Mouse (Mus musculus) testis, postnatal 14 days (tissue): ENCODE measurements around the gene Chka.

ENCODE experiments used
- DNase-seq: peaks from one replicate; pipeline ENCODE4 v3.0.0; 2021; ENCODE audit warnings: low spot score

Chka gene

DNA sequence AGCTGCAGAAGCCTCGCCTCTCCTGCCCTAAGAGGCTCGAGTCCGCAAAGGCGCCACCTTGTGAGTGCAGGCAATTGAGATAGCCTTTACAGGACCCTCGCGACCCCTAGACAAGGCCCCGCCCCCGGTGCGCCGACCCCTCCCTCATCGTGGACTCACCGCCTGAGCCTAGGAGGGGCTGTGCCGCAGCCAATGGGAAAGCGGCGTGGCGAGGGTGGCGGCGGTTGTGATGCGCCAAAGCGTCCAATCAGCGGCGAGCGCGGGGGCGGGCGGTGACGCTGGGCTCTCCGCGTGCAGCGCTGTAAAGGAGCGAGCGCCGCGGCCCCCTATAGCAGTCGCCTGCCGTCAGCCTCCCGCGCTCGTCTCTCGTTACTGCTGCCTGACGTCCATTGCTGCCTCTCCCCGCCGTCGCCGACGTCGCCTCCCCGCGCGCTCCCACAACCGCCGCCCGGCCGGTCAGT lies at the start of gene Chka:
TSS of gene Chka (plus strand) at position 272 of the 461 bp plus-strand sequence.
- peak; percentile 98 for DNase-seq

DNA sequence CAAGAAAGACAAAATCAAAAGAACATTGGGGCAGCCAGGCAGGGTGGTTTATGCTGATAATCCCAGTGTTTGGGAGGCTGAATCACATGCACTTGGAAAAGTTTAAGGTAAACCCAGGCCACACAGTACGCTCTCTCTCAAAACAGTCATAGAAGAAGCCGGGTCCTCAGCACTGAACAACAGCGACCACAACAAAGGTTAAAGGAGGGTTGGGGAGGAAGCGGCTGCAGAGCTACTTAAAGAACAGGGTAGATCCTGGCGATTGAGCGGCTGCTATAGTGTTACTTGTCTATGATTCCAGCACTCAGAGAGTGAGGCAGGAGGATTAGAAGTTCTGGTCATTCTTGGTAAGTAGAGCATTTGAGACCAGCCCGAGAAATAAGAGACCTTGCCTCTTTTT lies 46.0 kb upstream of the Chka start:
- DNase-seq: no peak

DNA sequence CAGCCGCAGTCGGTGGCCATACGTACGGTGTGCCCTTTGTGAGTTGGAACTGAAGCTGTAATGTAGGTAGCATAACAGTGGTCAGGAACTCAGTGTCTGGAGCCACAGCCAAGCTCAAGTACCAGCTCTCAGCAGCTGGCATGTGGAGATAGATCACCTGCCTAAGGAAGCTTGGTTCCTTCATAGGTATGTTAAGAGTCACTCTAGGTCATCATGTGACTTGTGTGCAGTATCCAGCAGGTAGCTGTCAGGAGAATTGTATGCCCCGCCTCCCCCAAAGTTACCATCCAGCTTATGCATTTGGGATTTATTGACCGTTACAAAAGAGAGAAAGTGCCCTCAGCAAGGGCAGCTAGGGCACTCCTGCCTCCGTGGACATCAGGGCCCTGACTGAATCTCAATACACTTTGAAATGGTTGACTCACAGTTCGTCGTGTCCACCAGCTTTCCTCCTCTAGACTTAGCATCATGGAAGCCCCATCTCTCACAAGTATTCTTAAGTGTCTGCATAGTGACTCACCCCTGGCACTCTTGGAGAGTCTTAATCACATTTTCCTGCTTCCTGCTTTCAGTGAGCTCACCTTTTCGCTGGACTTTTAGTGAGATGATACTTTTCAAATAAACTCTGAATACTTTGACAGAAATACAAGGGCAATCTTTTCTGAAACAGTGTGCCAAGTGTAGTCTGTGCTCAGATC lies 40.9 kb upstream of the Chka start:
- DNase-seq: no peak

DNA sequence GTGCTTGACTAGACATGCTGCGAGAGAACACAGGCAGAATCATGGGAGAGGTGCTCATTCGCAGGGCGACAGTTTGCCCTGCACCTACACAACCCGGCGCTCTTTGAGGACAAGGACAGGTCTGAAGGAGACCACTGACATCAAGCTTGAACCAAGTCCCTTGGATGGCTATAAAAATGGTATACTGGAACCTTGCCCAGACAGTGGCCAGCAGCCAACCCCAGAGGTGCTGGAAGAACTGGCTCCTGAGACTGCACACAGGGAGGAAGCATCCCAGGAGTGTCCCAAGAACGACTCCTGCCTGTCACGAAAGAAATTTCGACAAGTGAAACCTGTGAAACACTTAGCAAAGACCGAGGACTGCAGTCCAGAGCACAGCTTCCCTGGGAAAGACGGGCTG lies 37.1 kb upstream of the Chka start:
- no peak for DNase-seq

DNA sequence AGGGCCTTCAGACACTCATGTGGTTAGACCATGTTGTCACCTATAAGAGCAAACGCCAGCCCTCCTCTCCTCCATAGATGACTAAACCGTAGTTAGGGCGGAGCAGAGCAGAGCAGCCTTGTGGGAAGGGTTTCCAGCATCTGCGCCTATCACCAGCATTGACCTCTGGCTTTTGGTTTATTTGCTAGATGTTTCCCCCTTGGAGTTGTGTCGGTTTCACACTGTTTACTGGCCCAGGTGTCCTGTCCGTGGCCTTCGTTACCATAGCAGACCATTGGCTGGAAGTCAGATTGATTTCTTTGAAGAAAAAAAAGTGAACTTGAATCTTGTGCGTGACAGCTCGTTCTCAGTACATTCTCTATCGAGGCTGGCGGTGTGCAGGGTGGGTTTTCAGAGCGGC lies 35.7 kb upstream of the Chka start:
- DNase-seq: no peak

DNA sequence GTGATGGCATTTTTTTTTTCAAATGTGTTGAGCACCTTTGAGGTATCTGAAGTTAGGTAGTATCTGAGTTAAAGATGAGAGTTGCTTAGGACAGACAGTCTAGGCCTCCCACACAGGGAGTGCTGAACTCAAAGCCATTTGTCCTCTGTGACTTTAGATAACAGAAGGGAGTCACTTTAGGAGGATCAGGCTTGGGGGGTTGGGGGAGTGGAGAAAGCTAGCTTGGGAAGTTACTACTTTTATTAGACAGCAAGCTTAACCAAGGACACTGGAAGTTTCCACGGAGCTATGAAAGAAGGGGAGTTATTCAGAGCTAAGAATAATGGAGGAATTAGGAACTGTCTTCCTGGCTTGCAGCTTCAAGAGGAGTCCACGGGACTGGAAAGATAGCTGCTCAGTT lies 32.5 kb upstream of the Chka start:
- DNase-seq: peak; percentile 79

DNA sequence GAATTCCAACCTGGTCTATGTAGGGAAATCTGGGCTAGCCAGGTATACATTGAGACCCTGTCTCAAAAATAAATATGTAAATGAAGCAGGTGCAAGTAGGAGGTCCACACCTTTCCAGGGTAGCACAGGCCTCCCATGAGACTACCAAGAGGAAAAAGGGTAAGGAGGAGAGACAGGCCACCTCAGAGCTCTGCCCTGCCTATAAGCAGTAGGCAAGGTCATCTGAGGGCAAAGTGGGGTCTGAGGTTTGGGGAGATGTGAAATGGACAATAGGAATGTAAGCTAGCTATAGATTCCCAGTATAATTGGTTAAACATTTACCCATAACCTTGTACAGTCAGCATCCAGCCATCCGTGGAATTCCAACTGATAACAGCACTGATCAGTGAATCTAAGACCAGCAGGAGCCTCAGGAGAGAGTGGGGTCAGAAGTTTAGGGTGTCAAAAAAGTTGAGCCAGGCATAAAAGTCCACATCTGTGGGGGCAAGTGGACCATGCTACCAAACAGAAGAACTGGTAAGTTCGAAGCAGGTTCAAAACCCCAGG lies 31.6 kb upstream of the Chka start:
- DNase-seq: no peak

DNA sequence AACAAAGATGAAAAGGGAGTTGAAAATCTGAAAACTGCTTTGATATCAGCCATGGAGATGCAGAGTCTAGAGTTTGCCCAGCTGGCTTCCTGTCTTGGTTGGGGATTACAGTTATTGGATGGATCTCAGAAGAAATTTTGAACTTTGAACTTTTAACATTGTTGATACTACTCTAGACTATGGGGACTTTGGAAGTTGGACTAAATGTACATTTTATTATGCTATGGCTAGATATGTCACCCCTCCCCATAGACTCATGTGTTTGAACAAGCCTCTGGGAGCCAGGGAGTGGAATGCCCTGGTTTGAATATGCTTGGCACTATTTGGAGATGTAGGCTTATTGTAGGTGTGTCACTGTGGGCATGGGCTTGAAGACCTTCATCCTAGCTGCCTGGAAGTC lies 26.5 kb upstream of the Chka start:
- no peak for DNase-seq

DNA sequence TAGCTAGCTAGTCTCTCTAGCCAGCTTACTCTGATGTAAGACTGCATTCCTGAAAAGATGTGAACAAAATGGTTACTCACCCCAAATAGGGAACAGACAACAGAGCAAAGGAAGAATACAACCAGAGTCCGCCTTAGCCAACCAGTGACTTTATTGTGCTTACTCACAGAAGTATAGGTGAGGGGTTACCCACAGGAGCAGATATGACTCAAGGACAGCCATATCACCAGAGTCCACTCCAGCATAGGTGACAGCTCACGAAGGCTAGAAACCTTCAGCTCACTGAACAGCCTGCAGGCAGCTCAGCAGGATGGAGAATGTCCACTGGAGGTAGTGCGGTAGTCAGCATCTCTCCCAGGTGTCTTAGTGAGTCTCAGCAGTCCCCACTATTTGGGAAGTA lies 21.7 kb upstream of the Chka start:
- DNase-seq: no peak

DNA sequence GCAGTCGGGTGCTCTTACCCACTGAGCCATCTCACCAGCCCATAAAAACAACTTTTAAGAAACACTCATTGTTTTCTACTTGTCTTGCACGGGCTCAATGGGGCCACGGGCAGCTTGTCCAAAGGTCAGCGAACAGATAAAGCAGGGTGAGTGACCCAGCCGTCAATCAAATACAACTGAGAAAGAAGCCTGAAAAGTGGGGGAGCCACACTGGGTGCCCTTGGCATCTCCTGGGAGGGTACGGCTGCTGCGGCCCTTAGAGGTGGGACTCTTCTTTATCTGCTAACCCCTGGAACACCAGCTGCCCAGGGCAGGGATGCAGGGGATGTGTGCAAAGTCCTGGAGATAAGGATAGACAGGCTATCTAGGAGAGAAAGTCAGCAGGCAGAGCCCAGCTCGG lies 19.9 kb upstream of the Chka start:
- peak; percentile 70 for DNase-seq

DNA sequence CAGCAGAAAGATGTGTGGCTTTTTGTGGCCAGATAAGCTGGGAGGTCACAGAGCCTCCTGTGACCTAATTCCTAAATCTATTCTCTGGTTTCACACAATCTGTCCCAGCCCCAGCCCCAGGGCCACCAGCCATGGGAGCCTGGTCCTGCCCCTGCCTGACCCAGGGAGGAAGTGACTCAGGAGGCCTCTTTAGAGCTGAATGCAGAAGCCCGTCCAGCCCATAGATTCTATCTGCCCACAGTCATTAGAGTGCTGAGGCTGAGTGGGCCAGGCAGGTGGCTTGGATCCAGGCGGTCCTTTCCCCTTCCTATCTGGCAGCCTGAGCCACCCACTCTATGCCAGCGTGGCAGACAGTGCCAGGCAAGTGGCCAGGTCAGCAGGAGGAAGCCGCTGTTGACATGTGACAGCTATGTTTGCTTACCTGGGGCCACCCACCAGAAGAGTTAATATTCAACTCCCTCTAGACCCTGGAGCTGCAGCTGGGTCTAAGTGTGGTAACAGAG lies 18.7 kb upstream of the Chka start:
- peak; percentile 50 for DNase-seq

DNA sequence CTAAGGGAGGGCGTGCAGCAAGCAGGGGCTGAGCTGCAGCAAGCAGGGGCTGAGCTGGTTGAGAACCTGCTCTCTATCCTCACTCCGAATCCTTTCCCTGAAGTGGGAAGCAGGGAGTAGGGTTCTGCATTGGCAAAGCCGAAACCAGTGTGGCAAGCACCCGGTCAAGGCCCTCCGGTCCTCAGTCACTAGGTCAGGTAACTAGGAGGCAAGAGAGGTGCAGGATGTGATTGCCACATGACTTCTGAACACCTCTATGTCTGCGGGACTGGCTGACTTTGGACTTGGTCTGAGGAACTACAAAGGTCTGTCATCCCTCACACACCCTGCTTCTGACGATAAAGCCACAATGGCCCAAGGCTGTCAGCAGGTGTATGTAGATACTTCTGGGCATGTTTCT lies 17.3 kb upstream of the Chka start:
- DNase-seq: no peak

DNA sequence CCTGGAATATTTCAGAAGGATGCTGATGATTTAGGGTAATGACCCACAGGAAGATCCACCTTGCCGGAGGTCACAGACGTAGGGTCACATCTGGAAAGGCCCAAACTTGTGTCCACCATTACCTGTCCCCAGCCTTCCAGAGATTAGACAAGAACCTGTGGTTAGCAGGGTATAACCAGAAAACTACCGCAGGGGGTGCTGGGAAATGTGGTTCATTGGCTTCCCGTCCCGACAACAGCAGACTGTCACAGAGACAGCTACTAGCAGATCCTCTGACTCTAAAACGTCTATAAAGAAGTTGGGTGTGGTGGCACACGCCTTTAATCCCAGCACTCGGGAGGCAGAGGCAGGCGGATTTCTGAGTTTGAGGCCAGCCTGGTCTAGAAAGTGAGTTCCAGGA lies 14.8 kb upstream of the Chka start:
- no peak for DNase-seq

DNA sequence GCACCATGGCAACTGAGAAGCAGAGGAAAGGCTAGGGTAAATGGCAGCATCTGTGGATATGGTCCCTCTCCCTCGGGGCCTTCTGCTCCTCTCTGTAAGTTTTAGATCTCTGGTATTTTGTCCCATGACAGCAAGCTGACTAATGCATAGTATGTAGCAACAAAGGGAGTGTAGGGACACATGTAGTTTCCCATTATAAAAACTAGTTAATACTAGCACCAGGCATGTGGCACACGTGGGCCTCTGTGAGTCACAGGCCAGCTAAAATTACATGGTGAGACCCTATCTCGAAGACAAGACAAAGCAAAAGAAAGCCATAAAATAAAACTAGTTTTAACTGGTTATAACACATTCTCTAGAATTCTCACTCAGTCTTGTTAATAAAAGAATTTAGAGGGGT lies 12.6 kb upstream of the Chka start:
- no peak for DNase-seq

DNA sequence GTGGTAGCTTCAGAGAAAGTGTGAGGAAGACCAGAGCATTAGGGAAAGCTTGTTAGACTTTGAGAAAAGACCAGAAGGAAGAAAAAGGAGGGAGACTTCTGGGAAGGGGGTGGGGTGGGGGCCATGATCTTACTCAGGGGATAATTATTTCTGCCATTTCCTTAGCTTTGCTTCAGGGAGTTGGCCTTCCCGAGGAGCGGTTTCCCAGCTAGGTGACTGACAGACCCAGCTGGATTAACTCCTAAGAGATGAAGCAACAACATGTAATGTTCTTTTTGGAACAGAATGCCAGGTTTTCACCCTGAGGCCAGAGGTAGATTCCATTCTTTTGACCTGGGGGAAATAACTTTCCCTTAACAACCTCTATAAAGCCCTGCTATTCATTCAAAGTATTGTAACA lies 11.9 kb upstream of the Chka start:
- DNase-seq: no peak

DNA sequence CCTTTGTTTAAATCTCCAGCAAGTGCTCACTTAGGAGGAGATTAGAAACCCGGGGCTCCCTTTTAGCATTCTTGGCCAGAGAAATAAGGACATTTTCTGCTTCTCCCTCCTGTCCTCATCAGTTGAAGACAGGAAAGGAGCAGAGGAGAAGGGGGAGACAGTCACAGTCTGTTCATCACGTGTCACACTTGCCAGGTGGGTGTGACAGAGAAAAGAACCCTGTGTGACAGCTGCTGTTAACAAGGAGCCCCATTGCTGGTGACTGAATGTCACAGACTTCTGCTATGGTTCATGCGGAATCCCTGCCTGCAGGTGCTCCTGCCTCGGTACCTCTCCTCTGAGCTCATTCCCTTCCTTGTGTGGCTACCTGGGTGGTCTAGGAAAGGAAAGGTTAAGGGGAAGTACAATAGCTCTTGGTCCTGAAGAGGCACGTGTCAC lies 11.3 kb upstream of the Chka start:
- no peak for DNase-seq

DNA sequence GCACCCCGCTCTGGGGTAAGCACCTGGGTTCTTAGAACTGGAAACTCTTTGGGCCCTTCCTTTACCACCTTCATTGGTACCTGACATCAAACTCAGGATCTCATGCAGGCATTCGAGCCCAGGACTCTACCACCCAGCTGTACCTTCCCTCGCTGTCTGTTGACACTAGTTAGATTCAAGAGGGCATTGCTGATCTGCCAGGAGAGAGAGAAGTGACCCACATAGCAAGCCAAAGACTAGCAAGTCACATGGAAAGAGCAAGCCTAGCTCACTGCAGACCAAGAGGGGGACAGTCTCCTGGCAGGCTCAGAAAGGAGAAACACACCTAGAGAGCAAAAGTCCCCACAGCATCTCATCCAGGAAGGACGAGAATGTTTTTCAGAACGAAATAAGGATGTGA lies 10.9 kb upstream of the Chka start:
- DNase-seq: no peak

DNA sequence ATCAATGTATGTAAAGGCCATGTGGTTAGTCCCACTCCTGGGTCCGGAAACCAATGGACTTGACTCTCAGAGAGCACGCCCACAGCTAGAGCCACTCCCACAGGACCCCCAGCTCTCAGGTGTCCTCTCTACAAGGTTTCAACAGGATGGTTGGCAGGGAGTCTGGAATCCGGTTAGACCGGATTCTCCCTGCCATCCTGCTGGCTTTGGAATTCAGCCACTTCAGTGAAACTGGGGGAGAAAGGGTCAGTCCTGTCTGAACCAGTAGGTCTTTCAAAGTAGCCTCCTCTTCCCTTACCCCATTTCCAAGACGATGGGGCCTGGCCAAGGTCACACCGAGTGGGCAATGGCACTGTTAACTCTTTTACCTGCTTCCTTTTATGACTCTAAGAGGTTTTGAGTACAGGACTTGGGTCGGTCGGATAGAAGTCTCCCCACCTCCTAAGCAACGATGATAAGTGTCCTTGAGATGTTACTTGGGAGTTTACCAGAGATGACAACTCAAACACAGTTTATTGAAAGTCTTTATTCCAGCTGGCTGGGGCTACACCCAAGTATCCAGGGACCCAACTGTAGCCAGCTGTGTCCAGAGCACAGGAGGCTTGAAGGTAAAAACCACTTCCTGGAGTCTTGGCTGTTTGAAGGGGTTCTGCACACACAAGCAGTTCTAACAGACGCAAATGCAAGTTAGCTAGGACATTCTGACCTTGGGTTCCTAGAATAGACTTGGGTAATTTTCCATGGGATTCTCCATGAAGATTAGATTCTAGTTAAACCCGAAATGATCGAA lies 9.0 kb upstream of the Chka start:
- no peak for DNase-seq

DNA sequence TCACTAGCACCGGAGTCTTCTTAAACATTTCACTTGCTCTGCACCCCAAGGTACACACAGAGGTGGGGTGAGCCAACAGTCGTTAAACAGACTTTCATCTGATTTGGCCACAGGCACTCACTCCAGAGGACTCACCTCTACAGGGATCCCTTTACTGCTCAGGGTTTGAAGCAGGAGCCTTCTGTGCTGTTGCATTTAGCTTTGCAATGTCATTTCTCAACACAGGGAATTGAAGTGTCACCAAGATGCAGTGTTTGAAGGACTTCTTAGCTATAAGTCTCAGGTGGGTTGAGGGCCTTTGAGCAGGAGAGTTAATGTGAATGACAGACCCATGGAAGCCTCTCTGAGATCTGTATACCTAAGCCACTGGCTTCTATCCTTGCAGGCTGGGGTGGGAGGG lies 7.9 kb upstream of the Chka start:
- no peak for DNase-seq

DNA sequence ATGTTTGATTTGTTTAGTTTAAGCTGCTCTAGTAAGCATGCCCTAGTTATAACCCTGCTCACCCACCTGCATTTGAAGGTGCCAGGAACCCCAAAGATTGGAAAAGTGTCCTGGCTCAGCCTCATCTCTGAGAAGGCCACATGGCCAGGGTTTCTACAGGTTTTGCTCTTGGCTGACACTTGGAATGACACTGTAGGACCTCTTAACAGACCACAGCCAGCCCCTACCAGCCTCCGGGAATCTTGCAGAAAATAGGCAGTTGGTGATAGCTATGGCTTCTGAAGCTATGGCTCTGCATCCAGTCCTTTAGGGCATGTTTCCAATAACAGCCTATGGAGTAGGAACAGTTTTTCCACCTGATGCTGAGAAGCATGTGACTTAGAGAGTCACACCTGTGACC lies 6.7 kb upstream of the Chka start:
- no peak for DNase-seq

DNA sequence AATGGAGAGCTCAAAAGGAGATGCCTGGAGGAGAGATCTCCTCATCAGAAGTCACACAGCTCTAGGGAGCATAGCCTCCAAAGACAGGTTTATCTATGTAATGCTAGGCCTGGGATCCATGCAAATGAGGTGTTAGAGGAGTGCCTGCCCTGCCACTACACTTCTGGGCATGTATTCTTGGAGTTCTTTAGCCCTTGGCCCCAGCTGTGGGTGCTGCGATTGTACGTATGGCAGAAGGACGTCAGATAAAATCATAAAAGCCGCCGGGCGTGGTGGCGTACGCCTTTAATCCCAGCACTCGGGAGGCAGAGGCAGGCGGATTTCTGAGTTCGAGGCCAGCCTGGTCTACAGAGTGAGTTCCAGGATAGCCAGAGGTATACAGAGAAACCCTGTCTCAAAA lies 6.2 kb upstream of the Chka start:
- DNase-seq: no peak

DNA sequence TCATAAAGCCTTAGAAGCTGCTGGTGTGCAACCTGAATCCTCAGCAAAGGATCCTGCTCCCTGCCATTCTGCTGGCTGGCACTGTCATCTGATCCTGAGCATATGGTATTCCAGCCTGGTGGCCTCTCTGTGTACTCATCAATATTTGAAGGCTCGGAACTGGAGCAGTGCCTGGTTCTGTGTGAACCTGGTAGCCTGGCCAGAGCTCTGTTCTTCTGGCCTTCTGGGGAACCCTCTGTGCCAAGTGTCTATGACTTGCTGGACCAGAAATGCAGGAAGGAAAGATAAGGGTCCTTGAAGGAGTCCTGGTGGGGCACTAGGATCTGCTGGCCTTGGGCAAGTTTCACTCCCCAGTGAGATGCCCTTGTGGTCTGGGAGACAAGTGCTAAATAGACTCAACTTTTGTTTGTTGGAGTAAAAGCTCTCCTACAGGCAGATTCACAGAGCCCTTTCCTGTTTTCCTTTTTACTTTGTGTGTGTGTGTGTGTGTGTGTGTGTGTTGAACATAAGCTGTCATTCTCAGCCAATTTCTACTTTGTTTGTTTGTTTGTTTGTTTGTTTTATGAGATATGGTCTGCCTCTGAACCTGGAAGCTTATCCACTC lies 5.7 kb upstream of the Chka start:
- peak; percentile 75 for DNase-seq
